Mouse (Mus musculus) embryo, embryonic 9.5 days (tissue): Measurements from ENCODE around the gene Gm28043.
"Not testable (repeated sequence)": the region's sequence is repeated elsewhere in the genome, so short reads cannot be mapped to it uniquely, and the experiment has no call there.

ENCODE experiments used
- DNase-seq: peaks from one replicate; pipeline ENCODE4 v3.0.0-alpha.2; 2017; ENCODE audit errors: extremely low spot score

Gene Gm28043

DNA sequence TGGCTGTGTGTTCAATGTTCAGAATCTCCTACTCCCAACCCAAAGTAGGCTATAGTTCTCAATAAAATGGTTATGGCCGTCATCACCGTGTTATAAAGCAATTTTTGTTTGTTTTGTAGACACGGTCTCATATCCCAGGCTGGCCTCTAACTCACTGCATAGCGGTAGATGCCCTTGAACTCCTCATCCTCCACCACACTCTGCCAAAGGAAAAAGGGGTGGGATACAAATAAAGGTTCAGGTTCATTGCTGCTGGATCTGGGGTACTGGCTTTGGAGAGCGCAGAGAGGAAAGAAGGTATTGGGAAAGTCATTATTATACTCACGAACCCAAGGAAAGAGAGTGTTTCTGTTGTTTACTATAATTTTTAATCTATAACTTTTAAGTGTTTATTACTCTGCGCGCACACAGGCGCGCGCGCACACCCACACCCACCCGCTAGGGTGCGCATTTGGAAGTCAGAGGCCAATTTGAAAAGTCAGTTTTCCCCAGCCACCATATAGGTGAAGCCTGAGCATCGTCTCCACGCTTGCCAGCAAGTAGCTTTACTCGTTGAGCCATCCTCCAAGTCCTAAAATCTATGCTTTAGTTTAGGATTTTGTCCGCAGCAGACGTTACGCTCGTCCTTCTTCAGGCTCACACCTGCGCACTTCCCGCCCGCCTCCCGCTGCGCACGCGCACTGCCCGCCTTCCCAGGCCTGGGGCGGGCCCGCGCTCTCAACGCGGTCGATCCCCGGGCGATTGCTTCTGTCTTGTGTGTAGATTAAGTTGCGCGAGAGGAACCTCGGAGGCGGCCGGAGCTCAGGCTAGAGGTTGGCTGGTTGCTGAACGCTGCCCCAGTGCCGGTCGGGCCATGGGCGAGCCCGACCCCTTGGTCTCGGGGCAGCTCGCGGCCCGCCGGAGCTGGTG lies at the start of gene Gm28043, which contains the start of gene Rnf8:
Gene Gm28043 (plus strand): TSS at position 762 of the 909 bp plus-strand sequence.
Gene Rnf8 (plus strand): TSS at position 676 of the 909 bp plus-strand sequence.
- DNase-seq: peak; percentile 94

GRCm38 (mm10) chr17:29565521-29565920 lies 49.2 kb upstream of the Gm28043 start:
- no peak for DNase-seq

DNA sequence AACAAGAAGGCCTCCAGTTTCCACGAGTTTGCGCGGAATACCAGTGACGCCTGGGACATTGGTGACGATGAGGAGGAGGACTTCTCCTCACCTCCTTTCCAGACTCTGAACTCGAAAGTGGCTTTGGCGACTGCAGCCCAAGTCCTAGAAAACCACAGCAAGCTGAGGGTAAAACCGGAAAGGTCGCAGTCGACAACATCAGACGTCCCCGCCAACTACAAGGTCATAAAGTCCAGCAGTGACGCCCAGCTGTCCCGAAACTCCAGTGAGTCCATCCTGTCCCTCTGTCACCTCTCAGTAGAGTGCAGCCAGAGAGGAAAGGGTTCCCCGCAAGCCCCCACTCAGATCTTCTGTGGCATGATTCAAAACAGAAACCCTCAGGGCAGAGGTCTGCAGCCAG lies 46.2 kb upstream of the Gm28043 start:
- no peak for DNase-seq

DNA sequence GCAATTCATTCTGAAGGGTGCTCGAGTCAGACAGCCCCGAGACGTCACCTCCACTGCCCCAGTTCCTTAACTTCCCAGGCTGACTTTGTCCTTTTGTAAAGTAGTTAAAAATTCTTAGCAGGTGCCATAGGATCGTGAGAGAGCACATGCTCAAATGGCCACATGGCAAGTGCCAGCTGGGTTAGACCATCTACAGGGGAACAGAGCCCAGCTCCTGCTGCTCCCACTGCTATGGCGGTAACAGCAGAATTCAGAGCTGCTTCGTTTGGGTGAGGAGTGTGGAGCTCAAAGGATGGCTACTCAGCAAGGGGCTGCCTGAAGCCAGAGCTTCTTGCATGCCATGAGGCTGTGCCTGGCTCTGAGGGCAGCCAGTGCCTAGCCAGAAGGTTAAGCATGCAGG lies 44.8 kb upstream of the Gm28043 start:
- no peak for DNase-seq

GRCm38 (mm10) chr17:29579579-29580126 lies 35.0 kb upstream of the Gm28043 start:
- no peak for DNase-seq

GRCm38 (mm10) chr17:29583569-29583968 lies 31.1 kb upstream of the Gm28043 start:
- no peak for DNase-seq

- DNase-seq: no peak
Measured at GRCm38 (mm10) chr17:29584306-29584705, 30.4 kb upstream of the Gm28043 start.

DNA sequence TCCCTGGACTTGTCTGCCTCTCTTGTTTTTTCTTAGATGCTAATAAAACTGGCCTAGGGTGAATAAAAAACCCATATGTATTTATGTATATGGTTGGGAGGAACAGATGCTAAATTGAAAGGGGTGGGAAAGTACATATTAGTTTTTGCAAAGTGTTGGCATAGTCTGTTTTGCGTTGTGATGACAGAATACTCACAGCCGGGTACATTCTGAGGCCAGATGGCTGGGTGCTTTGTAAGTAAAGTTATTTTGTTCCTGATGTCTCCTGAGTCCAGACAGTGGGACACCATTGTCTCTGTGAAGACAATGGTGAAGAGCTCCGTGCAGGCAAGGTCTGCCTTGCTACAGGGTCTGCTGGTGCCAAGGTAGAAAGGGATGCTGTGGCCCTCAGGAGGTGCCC lies 29.9 kb upstream of the Gm28043 start:
- DNase-seq: no peak

DNA sequence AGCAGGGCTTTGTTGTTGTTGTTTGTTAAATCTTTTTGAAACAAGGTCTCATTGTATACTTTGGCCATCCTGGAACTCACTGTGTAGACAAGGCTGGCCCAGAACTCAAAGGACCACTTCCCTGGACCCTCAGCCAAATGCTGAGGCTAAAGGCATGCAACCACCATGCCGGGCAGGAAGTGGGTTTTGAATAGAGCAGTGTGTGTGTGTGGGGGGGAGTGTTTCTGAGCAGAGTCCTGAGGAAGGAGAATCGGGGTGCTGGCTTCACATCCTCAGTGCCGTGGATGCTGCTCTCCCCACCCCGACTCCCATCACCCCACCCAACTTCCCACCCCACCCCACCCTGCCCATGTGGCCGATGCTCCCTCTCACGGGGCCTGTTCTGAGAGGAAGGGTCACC lies 29.2 kb upstream of the Gm28043 start:
- no peak for DNase-seq

- DNase-seq: no peak
Measured at GRCm38 (mm10) chr17:29586921-29587320, 27.8 kb upstream of the Gm28043 start.

- DNase-seq: no peak
Measured at GRCm38 (mm10) chr17:29589221-29589898, 25.3 kb upstream of the Gm28043 start.

GRCm38 (mm10) chr17:29595891-29596770 lies 18.5 kb upstream of the Gm28043 start:
- no peak for DNase-seq

DNA sequence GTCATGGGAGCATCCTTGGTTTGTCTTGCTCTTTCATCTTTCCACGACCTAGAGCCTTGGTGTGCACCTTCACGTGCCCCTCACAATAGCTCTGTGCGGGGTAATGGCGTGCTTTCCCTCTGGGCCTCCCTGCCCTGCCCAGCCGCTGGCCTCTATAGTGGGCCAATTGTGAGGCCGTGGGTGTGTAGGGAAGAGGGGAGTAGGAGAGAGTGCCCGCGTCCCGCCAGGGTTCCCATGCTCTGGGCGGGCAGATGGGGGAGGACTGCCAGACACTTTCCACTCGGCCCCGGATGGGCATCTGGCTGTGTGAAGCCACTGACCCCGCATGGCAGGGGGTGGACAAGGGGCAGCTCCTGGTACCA lies 17.9 kb upstream of the Gm28043 start:
- DNase-seq: no peak

GRCm38 (mm10) chr17:29599051-29599450 lies 15.6 kb upstream of the Gm28043 start:
- no peak for DNase-seq

- no peak for DNase-seq
Measured at GRCm38 (mm10) chr17:29599537-29599936, 15.1 kb upstream of the Gm28043 start.

DNA sequence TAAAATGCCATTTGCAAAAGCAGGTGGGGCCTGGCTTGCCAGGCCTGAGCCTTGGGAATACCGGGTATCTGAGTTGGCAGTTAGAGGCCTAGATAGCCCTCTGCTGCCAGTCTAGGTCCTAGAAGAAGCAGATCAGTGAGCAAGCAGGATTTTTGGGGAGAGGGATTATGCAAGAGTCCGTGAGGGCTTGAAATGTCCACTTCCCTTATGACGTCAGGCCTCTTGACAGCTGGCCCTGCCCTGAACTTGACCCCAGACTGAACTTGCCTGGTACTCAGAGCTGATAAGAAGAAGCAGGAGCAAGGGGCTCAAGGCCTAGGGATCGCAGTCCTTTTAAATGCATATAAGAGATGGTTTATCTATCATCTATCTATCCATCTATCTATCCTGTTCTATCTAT lies 13.3 kb upstream of the Gm28043 start:
- no peak for DNase-seq

GRCm38 (mm10) chr17:29603283-29603682 lies 11.4 kb upstream of the Gm28043 start:
- peak; percentile 76 for DNase-seq

DNA sequence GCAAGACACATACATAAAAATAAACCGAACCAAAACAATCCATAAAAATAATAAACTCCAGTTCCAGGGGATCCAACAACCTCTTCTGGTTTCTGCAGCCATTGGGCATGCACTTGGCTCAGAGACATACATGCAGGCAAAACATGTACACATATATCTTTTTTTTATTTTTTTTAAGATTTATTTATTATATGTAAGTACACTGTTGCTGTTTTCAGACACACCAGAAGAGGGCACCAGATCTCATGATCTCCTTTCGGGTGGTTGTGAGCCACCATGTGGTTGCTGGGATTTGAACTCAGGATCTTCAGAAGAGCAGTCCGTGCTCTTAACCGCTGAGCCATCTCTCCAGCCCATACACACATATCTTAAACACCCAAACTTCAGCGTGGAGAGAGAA lies 1.2 kb upstream of the Gm28043 start:
- not testable (repeated sequence) for DNase-seq

DNA sequence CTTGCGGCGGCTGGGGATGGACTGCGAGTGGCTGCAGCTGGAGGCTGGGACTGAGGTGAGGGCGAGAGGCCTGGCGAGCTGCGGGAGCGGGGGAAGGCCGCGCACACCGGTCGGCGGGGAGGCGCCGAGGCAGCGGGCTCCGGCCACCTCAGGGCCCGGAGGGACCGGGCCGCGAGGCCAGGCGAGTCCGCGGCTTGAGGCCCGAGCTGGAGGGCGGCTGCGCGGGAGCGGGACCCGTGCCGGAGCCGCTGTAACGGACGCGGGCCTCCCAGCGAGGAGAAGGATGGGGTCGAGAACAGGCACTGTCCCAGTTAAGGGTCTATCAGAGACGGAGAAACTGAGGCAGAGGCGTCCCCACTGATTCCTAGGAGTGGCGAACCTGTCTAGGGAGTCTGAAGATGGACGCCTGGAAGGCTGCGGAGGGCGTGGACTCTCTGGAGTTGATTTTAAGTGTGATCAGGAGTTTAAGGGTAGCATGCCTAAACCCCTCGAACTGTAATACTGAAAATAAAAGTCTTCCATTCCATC lies 412 bp downstream of the Gm28043 start:
- peak; percentile 29 for DNase-seq

DNA sequence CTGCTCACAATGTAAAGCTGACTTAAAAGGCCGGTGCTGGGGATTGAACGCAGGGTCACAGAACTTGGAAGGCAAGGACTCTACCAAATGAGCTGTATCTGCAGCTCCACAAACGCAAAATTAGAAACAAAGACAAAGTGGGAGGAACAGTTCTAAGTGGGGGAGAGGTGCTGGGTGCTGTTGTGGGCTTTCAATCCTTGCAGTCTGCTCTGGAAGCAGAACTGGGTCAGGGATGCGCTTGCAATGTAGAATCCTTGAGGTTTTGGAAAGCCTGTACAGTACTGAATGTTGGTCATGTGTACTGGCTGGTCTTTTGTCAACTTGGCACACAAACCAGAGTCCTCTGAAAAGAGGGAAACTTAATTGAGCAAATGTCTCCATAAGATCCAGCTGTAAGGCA lies 940 bp downstream of the Gm28043 start:
- DNase-seq: peak; percentile 23

- DNase-seq: no peak
Measured at GRCm38 (mm10) chr17:29619231-29619630, 4.6 kb downstream of the Gm28043 start.
